Mouse (Mus musculus): ENCODE results near the gene Creg2.
"Not testable (repeated sequence)": the region's sequence is repeated elsewhere in the genome, so short reads cannot be mapped to it uniquely, and the experiment has no call there.

The Creg2 gene

DNA sequence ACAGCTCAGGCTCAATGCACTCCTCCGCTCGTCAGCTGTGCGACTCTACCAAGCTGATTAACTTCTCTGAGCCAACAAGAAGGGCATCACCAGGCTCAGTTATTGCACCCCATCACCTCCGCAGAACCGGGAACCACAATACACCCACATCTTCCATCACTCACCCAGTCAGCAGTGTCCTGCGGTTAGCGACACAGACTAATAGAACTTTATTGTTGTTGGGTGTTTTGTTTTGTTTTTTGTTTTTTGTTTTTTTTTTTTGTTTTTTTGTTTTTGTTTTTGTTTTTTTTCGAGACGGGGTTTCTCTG, at the start of gene Creg2:
Gene Creg2, minus strand, starts transcription at position 234 of the 308 bp plus-strand sequence.
- no peak for DNase-seq (ENCODE audit: low read depth, low spot score)

DNA sequence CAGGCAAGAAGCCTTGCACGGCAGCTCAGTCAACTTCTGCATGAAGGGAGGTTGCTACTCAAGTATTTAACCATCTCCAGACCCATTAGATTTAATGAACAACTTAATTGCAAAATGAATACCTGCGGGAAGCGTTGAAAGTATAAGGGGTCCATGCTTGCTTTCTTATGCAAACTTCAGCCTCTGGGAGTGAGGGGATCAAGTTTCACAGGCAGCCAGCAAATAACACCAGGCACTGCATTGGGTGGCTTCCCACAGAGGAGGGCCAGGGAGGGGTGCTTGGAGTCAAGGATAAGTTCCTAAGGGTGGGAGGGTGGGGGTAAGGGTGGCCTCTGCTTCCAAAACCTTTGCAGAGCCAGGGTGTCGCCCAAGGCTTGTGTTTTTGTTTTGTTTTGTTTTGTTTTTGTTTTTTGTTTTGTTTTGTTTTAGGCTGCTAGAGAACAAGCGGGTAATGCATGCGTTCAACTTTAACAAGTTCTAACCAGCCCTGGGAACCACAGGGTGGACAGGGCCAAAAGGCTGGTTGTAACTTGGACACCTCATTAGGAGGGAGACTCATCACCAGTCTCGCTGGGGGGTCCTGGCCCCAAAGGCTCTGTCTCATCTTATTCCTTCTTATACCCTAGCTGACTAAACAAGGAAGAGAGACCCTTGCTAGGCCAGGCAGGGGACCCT, 49.5 kb upstream of the Creg2 start:
- no peak for DNase-seq (ENCODE audit: low read depth, low spot score)

DNA sequence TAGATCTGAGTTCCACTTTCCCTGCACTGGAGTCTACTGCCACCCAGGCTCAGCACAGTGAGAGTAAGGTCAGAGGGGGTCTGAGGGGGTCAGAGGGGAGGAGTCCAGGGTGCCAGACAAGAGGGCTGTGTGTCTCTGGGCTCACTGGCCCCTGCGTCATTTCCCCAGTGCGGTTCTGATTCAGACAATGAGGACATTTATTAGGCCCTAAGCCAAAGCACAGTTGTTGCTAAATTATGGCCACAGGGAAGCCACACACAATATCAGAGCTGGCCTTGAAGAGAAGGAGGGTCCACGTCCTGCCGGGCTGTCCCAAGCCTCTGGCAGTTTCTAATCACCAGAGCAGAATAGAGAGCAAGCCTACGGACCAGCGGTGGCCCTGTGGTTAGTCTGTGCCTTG, 47.2 kb upstream of the Creg2 start:
- DNase-seq (ENCODE audit: low read depth, low spot score), result no peak

GRCm38 (mm10) chr1:39695198-39695597, 43.9 kb upstream of the Creg2 start:
- no peak for DNase-seq (ENCODE audit: low read depth, low spot score)

DNA sequence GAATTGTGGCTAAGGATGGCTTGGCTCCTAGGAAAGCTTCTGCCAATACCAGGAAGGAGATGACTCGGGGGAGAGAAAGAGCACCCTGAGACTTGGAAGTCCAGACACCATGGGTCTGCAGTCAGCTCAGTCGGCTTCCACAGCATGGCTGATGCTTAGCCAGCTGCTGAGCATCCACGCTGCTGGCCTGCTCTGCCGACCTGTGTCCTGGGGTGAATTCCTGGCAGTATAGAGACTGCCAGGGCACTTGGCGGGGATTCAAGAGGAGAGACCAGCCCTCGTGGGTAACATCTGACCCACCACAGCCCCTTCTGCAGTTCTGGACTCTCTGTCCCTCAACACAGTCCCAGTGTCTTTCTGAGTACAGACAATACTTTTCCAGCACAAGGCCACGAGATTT, 43.5 kb upstream of the Creg2 start:
- no peak for DNase-seq (ENCODE audit: low read depth, low spot score)

GRCm38 (mm10) chr1:39691974-39692373, 40.7 kb upstream of the Creg2 start:
- DNase-seq (ENCODE audit: low read depth, low spot score), result no peak

DNA sequence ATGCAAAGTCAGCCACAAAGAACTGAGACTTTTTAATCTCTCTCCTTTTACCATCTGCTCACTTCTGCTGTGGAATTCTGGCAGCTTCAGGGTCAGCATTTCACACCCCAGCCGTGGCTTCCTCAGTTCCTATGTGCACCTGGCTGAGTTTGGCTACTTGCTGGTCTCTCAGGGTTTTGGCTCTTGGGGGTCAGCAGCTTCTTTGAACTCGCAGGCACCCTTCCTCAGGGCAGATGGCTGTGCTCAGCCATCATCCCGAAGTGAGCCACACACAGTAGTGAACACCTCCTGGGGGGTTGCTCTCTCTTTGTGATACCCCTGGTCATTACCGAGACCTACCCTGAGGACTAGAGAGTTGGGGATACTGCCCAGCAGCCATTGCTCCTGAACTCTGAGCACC, 39.8 kb upstream of the Creg2 start:
- no peak for DNase-seq (ENCODE audit: low read depth, low spot score)

DNA sequence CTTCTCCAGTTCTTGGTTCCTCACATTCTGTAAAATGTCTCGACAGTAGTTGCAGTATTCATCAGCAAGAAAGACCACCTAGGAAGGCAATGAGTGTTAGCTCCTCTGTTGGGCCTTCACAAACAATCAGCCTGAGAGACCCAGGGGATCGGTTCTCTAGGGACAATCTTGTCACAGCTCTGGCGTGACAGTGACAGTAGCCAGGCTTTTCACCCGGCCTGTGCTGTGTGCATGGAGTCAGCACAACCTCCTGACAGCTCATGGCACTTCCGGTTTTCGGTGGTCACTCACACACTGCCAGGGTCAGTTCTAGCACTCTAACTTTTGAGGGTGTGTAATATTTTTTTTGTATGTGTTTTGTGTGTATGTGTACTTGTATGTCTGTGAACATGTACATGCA, 37.3 kb upstream of the Creg2 start:
- no peak for DNase-seq (ENCODE audit: low read depth, low spot score)

DNA sequence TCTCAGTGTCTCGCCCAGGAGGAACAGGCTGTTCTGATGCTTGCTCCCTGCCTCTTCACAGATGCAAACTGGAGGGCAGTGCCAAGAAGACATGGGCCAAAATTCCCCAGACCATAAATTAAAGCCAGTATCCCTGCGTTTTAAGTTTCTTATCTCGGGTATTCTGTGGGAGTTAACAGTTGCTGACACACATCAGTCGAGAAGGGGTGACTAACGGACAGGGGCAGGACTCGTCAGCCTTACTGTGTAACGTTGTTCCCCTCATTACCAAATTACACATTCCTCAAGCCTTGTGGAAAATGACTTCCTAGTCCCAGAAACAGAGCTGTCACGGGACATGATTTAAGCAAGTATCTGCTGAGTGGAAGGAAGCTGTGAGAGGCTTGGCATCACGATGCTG, 36.0 kb upstream of the Creg2 start:
- no peak for DNase-seq (ENCODE audit: low read depth, low spot score)

DNA sequence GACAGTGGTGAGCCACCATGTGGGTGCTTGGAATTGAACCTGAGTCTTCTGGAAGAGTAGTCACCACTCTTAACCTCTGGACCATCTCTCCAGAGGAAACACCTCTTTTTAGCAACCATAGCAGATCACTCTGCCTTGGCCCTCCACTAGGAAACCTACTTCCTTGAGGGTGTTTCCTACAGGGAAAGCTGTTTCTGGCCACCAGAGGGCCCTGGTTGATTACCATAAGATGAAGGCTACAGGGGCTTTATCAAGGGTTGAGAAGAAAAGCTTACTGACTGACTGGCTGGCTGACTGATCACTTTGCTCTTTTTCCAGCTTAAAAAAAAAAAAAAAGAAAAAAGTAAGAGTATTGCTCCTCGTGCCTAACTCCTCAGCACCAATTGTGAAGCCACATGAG, 34.6 kb upstream of the Creg2 start:
- peak; percentile 66 for DNase-seq (ENCODE audit: low read depth, low spot score)

DNA sequence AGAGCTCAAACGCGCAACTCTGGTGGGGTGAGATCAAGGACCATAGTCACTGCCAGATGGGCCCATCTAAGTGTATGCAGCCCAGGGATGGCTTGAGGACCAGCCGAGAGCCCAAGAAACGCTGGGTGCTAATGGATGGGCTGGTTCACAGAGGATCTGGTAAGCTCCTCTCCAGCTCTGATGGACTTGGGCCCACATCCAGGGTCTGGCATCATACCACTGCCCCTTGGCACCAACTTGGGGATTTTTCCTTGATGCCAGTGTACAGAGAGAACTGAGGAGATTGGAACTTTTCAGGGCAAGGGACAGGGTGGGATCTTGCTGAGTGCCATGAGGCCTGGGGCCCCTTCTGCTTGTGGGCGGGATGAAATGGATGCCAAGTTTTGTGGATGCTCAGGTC, 30.4 kb upstream of the Creg2 start:
- DNase-seq (ENCODE audit: low read depth, low spot score), result no peak

GRCm38 (mm10) chr1:39680546-39680945, 29.3 kb upstream of the Creg2 start:
- no peak for DNase-seq (ENCODE audit: low read depth, low spot score)

DNA sequence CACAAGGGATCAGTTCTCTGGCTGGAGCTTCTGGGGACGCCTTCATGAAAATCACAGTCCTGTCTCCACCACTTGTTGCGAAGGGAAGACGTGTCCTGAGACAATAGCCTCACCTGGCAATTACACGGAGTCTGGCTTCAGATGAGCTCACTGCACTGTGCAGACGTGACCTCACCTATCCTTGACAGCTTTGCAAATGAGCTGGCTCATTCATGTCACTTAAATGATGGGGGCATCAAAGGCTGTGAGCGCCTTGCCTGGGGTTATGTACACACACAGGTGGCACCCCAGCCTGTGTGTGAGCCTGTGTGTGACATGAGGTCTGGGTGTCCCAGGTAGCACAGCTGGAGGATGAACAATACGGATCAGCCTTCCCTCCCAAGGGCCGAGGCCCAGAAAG, 27.6 kb upstream of the Creg2 start:
- DNase-seq (ENCODE audit: low read depth, low spot score), result no peak

DNA sequence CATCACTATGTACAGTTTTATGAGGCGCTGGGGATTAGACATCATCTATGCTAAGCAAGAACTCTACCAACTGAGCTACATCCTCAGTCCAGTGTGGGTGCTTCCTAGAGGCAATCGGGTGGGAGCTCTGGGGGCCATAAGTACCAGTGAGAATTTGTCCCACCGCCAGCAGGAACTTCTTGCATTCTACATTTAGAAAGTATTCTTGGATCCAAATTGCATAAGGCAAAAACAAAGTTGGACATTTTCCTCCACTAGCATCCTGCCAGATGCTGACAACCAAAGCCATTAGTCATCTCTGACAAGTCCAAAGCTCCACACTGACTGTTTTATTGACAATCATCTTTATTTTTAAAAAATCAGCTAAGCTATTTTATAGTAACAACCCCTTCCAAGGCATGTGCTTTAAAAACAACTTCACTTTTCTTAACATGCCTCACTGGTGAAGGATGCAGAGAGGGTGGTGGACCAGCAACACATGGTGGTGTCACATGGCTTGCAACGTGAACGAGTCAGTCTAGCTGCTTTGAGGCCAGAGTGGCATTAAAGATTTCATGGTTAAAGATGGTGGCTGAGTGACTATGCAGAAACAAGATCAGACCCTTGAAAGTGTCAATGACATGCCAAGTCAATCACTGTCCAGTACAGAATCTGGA, 25.1 kb upstream of the Creg2 start:
- peak; percentile 34 for DNase-seq (ENCODE audit: low read depth, low spot score)

GRCm38 (mm10) chr1:39672362-39673105, 21.3 kb upstream of the Creg2 start:
- DNase-seq (ENCODE audit: low read depth, low spot score), result no peak

- DNase-seq (ENCODE audit: low read depth, low spot score), result no peak
These were observed 19.1 kb upstream of the Creg2 start for GRCm38 (mm10) chr1:39670211-39670935.

DNA sequence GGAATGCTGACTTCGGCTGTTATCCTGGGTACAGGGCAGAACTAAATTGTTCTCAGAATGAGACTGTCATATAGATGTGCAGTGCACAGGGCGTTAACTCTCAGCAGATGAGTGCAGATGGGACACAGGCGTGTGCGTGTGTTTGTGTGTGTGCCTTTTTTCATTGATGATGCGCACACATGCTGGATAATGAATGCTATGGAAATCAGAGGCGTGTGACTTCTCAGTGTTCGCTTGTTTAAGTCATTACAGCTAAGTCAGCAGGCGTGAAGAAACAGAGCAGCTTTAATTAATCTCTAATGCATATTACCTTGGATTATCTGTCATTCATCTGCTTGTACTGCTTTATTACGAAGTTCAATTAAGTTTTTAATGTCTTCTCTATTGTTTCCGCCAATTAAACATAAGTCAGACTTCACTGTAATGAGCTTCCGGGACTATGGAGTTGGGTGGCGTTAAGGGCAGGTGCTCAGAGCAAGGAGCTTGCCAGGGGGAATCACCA, 15.5 kb upstream of the Creg2 start:
- DNase-seq (ENCODE audit: low read depth, low spot score), result no peak

DNA sequence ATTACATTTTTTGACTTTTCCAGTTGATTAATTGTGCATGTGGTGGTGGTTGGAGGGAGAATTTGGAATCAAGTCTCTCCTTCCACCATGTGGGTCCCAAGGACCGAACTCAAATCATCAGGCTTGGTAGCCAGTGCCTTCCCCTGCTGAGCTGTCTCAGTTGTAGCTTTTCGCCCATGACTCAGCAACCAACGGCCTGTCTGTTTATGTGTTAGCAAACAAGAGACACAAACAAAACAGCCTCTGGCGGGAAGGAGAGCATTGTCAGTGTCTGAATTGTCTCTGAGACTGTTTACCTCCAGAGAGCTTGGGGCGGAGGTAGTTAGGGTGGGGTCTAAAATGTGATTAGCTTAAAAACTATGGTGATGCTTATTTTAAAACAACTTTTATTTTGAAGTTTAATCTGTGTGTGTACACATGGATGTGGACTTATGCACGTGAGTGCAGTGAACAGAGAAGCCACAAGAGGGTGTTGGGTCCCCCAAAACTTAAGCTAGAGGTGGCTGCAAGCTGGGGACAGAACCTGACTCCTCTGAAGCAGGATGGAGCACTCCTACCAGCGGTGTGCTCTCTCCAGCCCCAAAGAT, 12.9 kb upstream of the Creg2 start:
- no peak for DNase-seq (ENCODE audit: low read depth, low spot score)

GRCm38 (mm10) chr1:39663050-39663449, 11.8 kb upstream of the Creg2 start:
- no peak for DNase-seq (ENCODE audit: low read depth, low spot score)

DNA sequence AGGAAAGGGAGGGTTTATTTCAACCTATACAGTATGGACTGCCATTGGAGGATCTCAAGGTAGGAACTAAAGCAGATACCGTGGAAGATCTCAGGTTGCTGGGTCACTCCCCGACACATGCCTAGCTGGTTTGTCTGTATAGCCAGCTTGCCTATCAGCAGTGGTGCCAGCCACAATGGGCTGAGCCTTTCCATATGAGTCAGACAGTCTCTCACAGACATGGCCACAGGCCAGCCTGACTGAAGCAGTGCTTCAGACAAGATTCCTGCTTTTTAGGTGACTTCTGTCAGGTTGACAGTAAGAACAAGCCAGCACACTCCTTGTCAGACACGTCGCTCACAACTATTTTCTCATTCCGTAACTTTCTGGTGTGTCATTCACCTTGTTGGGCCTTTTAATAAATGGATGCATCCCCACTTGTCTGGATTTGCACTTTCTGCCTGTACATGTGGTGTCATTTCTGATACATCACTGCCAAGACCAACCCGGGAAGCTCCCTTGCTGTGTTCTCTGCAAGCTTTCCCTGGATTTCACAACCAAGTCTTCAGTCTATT, 5.8 kb upstream of the Creg2 start:
- DNase-seq (ENCODE audit: low read depth, low spot score), result no peak

GRCm38 (mm10) chr1:39654901-39655300, 3.6 kb upstream of the Creg2 start:
- not testable (repeated sequence) for DNase-seq (ENCODE audit: low read depth, low spot score)

GRCm38 (mm10) chr1:39653028-39653427, 1.8 kb upstream of the Creg2 start:
- DNase-seq (ENCODE audit: low read depth, low spot score), result no peak
